Mouse (Mus musculus) central nervous system, embryonic 11.5 days (tissue): ENCODE results near the gene Arhgef25. TPM values are rescaled to one million over a fixed set of nuclear protein-coding genes. Genes with fewer than 3 reads are reported as not detected.

ENCODE experiments used
- polyA plus RNA-seq: library from polyadenylated mRNA; depleted of rRNA; stranded (reverse); fragments of >200 nt; gene quantifications from 2 replicates; pipeline ENCODE4 v1.2.3, GENCODE M21; 2012; rRNA removed

The Arhgef25 gene
- polyA plus RNA-seq: 107 and 115 TPM in 2 replicates

GRCm38 (mm10) chr10:127189651-127190381 lies at the start of gene Arhgef25:
Gene Arhgef25 (minus strand): TSS chr10:127190083.

GRCm38 (mm10) chr10:127211414-127211854 lies 21.6 kb upstream of the Arhgef25 start, which contains the start of gene Pip4k2c:
Gene Pip4k2c (minus strand): TSS chr10:127211585.

DNA sequence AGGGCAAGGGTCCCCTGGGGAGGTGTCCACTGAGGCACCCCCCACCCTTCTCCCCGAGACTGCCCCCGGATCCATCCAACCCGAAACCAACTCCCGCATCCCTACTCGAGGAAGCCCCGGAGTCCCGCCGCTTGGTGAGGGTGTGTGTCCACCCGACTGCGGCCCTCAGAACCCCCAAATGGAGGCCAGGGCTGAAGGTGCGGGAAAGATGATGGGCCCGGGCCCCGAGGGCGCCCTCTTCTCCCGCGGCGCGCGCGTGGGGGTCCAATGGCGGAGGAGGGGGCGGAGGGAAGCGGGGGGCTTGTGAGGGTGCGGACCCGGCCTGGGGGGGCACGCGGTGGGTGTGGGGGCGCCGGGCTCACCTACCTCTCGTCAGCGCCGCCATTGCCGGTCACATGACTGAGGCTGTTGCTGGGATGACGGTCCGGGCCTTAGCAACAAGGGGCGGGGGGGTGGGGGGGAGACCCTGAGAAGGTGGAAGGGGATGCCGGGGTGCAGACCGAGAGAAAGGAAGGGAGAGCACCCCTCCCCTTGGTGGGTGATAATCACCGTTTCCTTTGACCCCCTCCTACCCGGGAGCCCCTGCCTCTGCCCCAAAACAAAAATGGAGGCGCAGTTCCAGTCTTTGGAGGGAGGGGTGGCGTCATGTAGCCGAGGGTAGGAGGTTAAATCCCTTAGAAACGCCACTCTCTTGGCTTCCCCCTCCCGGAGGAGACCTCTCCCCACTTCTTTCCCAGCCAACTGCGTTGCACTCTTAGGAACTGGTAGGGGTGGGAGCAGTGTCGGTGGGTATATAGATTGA lies 5.6 kb upstream of the Arhgef25 start, which contains the start of gene Dtx3:
TSS of gene Dtx3 (minus strand) at position 401 of the 802 bp plus-strand sequence.

GRCm38 (mm10) chr10:127179871-127180694 lies 9.8 kb downstream of the Arhgef25 start, which contains the start of gene Slc26a10:
Gene Slc26a10 (minus strand): TSS chr10:127180645.

DNA sequence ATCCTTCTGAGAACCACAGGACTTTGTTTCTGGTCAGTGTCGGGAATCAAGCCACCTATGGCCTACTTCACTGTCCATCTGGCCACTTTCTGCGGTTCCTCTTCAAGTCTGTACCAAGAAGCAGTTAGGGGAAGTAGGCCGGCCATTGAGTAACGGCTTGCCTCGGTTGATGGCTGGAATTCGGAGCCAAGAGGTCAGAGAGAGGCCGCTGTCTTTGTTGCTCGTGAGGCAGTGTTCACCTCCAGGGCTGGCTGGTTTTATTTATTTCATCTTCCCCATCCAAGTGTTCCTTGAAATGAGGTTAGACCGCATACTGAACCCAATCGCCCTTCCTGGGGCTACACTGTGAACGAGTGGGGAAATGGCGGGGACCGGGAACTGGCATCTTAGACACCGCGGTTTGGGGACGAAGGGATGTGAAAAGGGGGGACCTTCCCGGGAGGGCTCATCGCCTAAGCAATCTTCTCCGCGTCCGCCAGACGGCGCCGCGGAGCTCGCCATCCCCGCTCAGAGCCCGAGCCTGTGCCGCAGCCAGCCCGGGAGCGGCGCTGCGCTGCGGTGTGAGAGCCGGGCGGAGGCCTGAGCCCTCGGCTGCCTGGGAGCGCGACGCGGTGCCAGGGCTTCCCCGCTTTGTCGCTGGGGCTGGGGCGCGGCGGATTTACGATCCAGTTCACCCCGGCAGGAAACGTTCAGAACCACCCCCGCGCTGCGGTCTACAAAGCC lies 25.1 kb downstream of the Arhgef25 start, which contains the start of gene B4galnt1:
TSS of gene B4galnt1 (plus strand) at position 595 of the 723 bp plus-strand sequence.

Other genes starting within 250 kb of the Arhgef25 start
- 78.5 and 118 TPM in 2 replicates for gene Ctdsp2, start 211.4 kb downstream of the Arhgef25 start, polyA plus RNA-seq
- 0.60 and 0.84 TPM in 2 replicates for gene Avil, start 189.4 kb downstream of the Arhgef25 start, polyA plus RNA-seq
- 50.4 and 63.2 TPM in 2 replicates for gene Tsfm, start 159.2 kb downstream of the Arhgef25 start, polyA plus RNA-seq
- gene Mettl1, start 148.7 kb downstream of the Arhgef25 start, polyA plus RNA-seq: 34.0 and 37.1 TPM in 2 replicates
- gene Eef1akmt3, start 148.6 kb downstream of the Arhgef25 start, polyA plus RNA-seq: 0.25 and 0.45 TPM in 2 replicates
- 0.24 and 0.43 TPM in 2 replicates for gene Cyp27b1, start 141.8 kb downstream of the Arhgef25 start, polyA plus RNA-seq
- 10.7 and 11.8 TPM in 2 replicates for gene March9, start 129.9 kb downstream of the Arhgef25 start, polyA plus RNA-seq
- gene Cdk4, start 126.5 kb downstream of the Arhgef25 start, polyA plus RNA-seq: 1,762 and 2,065 TPM in 2 replicates
- gene Tspan31, start 119.8 kb downstream of the Arhgef25 start, polyA plus RNA-seq: 83.8 and 112 TPM in 2 replicates
- 11.3 and 13.4 TPM in 2 replicates for gene Agap2, start 114.8 kb downstream of the Arhgef25 start, polyA plus RNA-seq
- gene Os9, start 69.0 kb downstream of the Arhgef25 start, polyA plus RNA-seq: 53.8 and 114 TPM in 2 replicates
- 8.4 and 8.8 TPM in 2 replicates for gene B4galnt1, start 24.9 kb downstream of the Arhgef25 start, polyA plus RNA-seq
- gene Slc26a10, start 9.4 kb downstream of the Arhgef25 start, polyA plus RNA-seq: 2.6 and 4.2 TPM in 2 replicates
- 237 and 284 TPM in 2 replicates for gene Dtx3, start 5.6 kb upstream of the Arhgef25 start, polyA plus RNA-seq
- 18.0 and 21.0 TPM in 2 replicates for gene Pip4k2c, start 21.5 kb upstream of the Arhgef25 start, polyA plus RNA-seq
- 36.0 and 44.4 TPM in 2 replicates for gene Kif5a, start 73.3 kb upstream of the Arhgef25 start, polyA plus RNA-seq
- gene Dctn2, start 76.3 kb upstream of the Arhgef25 start, polyA plus RNA-seq: 190 and 214 TPM in 2 replicates
- 46.5 and 56.0 TPM in 2 replicates for gene Mbd6, start 98.9 kb upstream of the Arhgef25 start, polyA plus RNA-seq
- 90.4 and 101 TPM in 2 replicates for gene Mars, start 121.7 kb upstream of the Arhgef25 start, polyA plus RNA-seq
- gene Arhgap9, start 131.9 kb upstream of the Arhgef25 start, polyA plus RNA-seq: 2.0 and 2.3 TPM in 2 replicates
- gene Gli1, start 151.9 kb upstream of the Arhgef25 start, polyA plus RNA-seq: 26.1 and 42.2 TPM in 2 replicates
- 0.01 TPM in 1 of 2 replicates, not detected in the other for gene Inhbe, start 164.3 kb upstream of the Arhgef25 start, polyA plus RNA-seq
- gene Inhbc, start 180.3 kb upstream of the Arhgef25 start, polyA plus RNA-seq: 0.05 and 0.09 TPM in 2 replicates
- 33.5 and 48.3 TPM in 2 replicates for gene R3hdm2, start 190.2 kb upstream of the Arhgef25 start, polyA plus RNA-seq